Mouse (Mus musculus): ENCODE results near the gene Ctso. TPM values are rescaled to one million over a fixed set of nuclear protein-coding genes. Genes with fewer than 3 reads are reported as not detected.

The Ctso gene
- polyA plus RNA-seq, 1 experiment from 2014 or later, result 15.3 TPM

- 62% methylated on average over 2 of the region's 2 CpGs for WGBS
Observed at GRCm38 (mm10) chr3:81951785-81952184, 19.4 kb downstream of the Ctso start.

GRCm38 (mm10) chr3:81957484-81957883, 25.1 kb downstream of the Ctso start:
- H3K27me3 ChIP-seq (ENCODE audit: insufficient read depth, low read length), result no peaks in the 10 kb centered on the region
- H3K9ac ChIP-seq, result no peak overlapping the region
- no peak overlapping the region for H3K4me3 ChIP-seq (ENCODE audit: low read depth, low read length)
- no peak overlapping the region for H3K27ac ChIP-seq (ENCODE audit: low read depth)
- H3K4me2 ChIP-seq, result no peak overlapping the region
- 87% methylated on average over 5 of the region's 5 CpGs for WGBS
- TF ChIP-seq CTCF (IDR thresholded peaks at IDR 0.05; ENCODE audit: low read depth), result no peak
- H3K4me1 ChIP-seq (ENCODE audit: insufficient read depth), result no peaks in the 10 kb centered on the region
- no peak for ATAC-seq (ENCODE audit: insufficient read depth)
- no peaks in the 10 kb centered on the region for H3K36me3 ChIP-seq (ENCODE audit: insufficient read depth)
- H3K9me3 ChIP-seq (ENCODE audit: low read depth, low read length), result no peaks in the 10 kb centered on the region
- DNase-seq, result no peak

More at GRCm38 (mm10) chr3:81951785-81952184, 19.4 kb downstream of the Ctso start:
- Histone ChIP-seq H3K9me3 (ENCODE audit: low read depth, low read length) (no peaks in the 10 kb centered on the region), H3K4me1 (ENCODE audit: insufficient read depth) (no peaks in the 10 kb centered on the region), H3K27me3 (ENCODE audit: insufficient read depth, low read length) (no peaks in the 10 kb centered on the region), H3K27ac (ENCODE audit: low read depth) (no peak overlapping the region), H3K4me3 (ENCODE audit: low read depth, low read length) (no peak overlapping the region), H3K36me3 (ENCODE audit: insufficient read depth) (no peaks in the 10 kb centered on the region), H3K9ac (no peak overlapping the region), H3K4me2 (no peak overlapping the region)
- no peak for DNase-seq
- no peak for ATAC-seq (ENCODE audit: insufficient read depth)
- TF ChIP-seq CTCF (IDR thresholded peaks at IDR 0.05; ENCODE audit: low read depth), result no peak

- no peak for TF ChIP-seq CTCF (IDR thresholded peaks at IDR 0.05; ENCODE audit: low read depth)
- DNase-seq (no peak), ATAC-seq (ENCODE audit: insufficient read depth) (no peak)
- Histone ChIP-seq H3K9me3 (ENCODE audit: low read depth, low read length) (no peaks in the 10 kb centered on the region), H3K9ac (no peak overlapping the region), H3K4me2 (no peak overlapping the region), H3K4me1 (ENCODE audit: insufficient read depth) (no peaks in the 10 kb centered on the region), H3K27ac (ENCODE audit: low read depth) (no peak overlapping the region), H3K36me3 (ENCODE audit: insufficient read depth) (no peaks in the 10 kb centered on the region), H3K27me3 (ENCODE audit: insufficient read depth, low read length) (no peaks in the 10 kb centered on the region), H3K4me3 (ENCODE audit: low read depth, low read length) (no peak overlapping the region)
- WGBS, result 79% methylated on average over 5 of the region's 5 CpGs
Observed at GRCm38 (mm10) chr3:81961336-81961735, 28.9 kb downstream of the Ctso start.

- WGBS, result 77% methylated on average over 5 of the region's 5 CpGs
- H3K4me2 ChIP-seq, result no peak overlapping the region
- DNase-seq (no peak), ATAC-seq (ENCODE audit: insufficient read depth) (no peak)
- H3K9me3 ChIP-seq (ENCODE audit: low read depth, low read length), result no peaks in the 10 kb centered on the region
- H3K36me3 ChIP-seq (ENCODE audit: insufficient read depth), result no peaks in the 10 kb centered on the region
- no peak overlapping the region for H3K27ac ChIP-seq (ENCODE audit: low read depth)
- no peaks in the 10 kb centered on the region for H3K4me1 ChIP-seq (ENCODE audit: insufficient read depth)
- H3K4me3 ChIP-seq (ENCODE audit: low read depth, low read length), result no peak overlapping the region
- H3K9ac ChIP-seq, result no peak overlapping the region
- no peaks in the 10 kb centered on the region for H3K27me3 ChIP-seq (ENCODE audit: insufficient read depth, low read length)
- no peak for TF ChIP-seq CTCF (IDR thresholded peaks at IDR 0.05; ENCODE audit: low read depth)
Observed at GRCm38 (mm10) chr3:81963768-81964167, 31.4 kb downstream of the Ctso start.

- 63% methylated on average over 3 of the region's 3 CpGs for WGBS
- DNase-seq (no peak), ATAC-seq (ENCODE audit: insufficient read depth) (no peak)
- no peak overlapping the region for H3K4me3 ChIP-seq (ENCODE audit: low read depth, low read length)
- no peaks in the 10 kb centered on the region for H3K36me3 ChIP-seq (ENCODE audit: insufficient read depth)
- H3K4me1 ChIP-seq (ENCODE audit: insufficient read depth), result no peaks in the 10 kb centered on the region
- no peak overlapping the region for H3K4me2 ChIP-seq
- no peak for TF ChIP-seq CTCF (IDR thresholded peaks at IDR 0.05; ENCODE audit: low read depth)
- no peak overlapping the region for H3K9ac ChIP-seq
- no peaks in the 10 kb centered on the region for H3K9me3 ChIP-seq (ENCODE audit: low read depth, low read length)
- H3K27ac ChIP-seq (ENCODE audit: low read depth), result no peak overlapping the region
- H3K27me3 ChIP-seq (ENCODE audit: insufficient read depth, low read length), result no peaks in the 10 kb centered on the region
Observed at GRCm38 (mm10) chr3:81964596-81964995, 32.2 kb downstream of the Ctso start.

GRCm38 (mm10) chr3:81975607-81976006, 43.2 kb downstream of the Ctso start:
- Histone ChIP-seq H3K9me3 (ENCODE audit: low read depth, low read length) (no peaks in the 10 kb centered on the region), H3K4me1 (ENCODE audit: insufficient read depth) (no peaks in the 10 kb centered on the region), H3K27ac (ENCODE audit: low read depth) (0 out of 2 replicates have a peak overlapping the region, but pooled peaks have one; percentile 24), H3K9ac (no peak overlapping the region), H3K4me3 (ENCODE audit: low read depth, low read length) (no peak overlapping the region), H3K4me2 (no peak overlapping the region), H3K36me3 (ENCODE audit: insufficient read depth) (no peaks in the 10 kb centered on the region), H3K27me3 (ENCODE audit: insufficient read depth, low read length) (no peaks in the 10 kb centered on the region)
- peak; percentile 26 for DNase-seq
- no peak for TF ChIP-seq CTCF (IDR thresholded peaks at IDR 0.05; ENCODE audit: low read depth)
- WGBS, result 35% methylated on average over 4 of the region's 4 CpGs
- peak; percentile 44; the same call in 1 of the 2 replicates for ATAC-seq (ENCODE audit: insufficient read depth)

GRCm38 (mm10) chr3:81976102-81976501, 43.7 kb downstream of the Ctso start, which contains the start of gene Tdo2:
Gene Tdo2 (minus strand): TSS chr3:81976202.
- no peak for TF ChIP-seq CTCF (IDR thresholded peaks at IDR 0.05; ENCODE audit: low read depth)
- no peak for ATAC-seq (ENCODE audit: insufficient read depth)
- Histone ChIP-seq H3K9me3 (ENCODE audit: low read depth, low read length) (no peaks in the 10 kb centered on the region), H3K4me3 (ENCODE audit: low read depth, low read length) (no peak within 1 kb of the TSS), H3K4me1 (ENCODE audit: insufficient read depth) (no peaks in the 10 kb centered on the region), H3K4me2 (no peak within 1 kb of the TSS), H3K27ac (ENCODE audit: low read depth) (0 out of 2 replicates have a peak within 1 kb of the TSS, but pooled peaks have one; percentile 24), H3K9ac (no peak within 1 kb of the TSS), H3K27me3 (ENCODE audit: insufficient read depth, low read length) (no peaks in the 10 kb centered on the region), H3K36me3 (ENCODE audit: insufficient read depth) (no peaks in the 10 kb centered on the region)
- no peak for DNase-seq

- ATAC-seq (ENCODE audit: insufficient read depth) (0 out of 2 replicates have a peak, but pooled peaks have one; percentile 31), DNase-seq (peak; percentile 14)
- Histone ChIP-seq H3K27ac (ENCODE audit: low read depth) (no peak overlapping the region), H3K4me1 (ENCODE audit: insufficient read depth) (no peaks in the 10 kb centered on the region), H3K9me3 (ENCODE audit: low read depth, low read length) (no peaks in the 10 kb centered on the region), H3K36me3 (ENCODE audit: insufficient read depth) (no peaks in the 10 kb centered on the region), H3K4me3 (ENCODE audit: low read depth, low read length) (no peak overlapping the region), H3K9ac (no peak overlapping the region), H3K4me2 (no peak overlapping the region), H3K27me3 (ENCODE audit: insufficient read depth, low read length) (no peaks in the 10 kb centered on the region)
- TF ChIP-seq CTCF (IDR thresholded peaks at IDR 0.05; ENCODE audit: low read depth), result no peak
- 53% methylated on average over 5 of the region's 5 CpGs for WGBS
Observed at GRCm38 (mm10) chr3:81981576-81981975, 49.2 kb downstream of the Ctso start.

All from lung, embryonic 14.5 days (tissue).